Mouse (Mus musculus) neutrophil, adult 5-6 weeks (primary cell): ENCODE measurements at regions not wholly inside any gene's neighbourhood (a gene's known extent, or its start where the extent isn't known, plus 50 kb on each side); places are given as distances from the start of the nearest gene placed in this dataset.

ENCODE experiments used
- ATAC-seq: fragments of 151-379, 151-347 bp; 2 replicates; pipeline ENCODE4 v1.8.0; 2017; ENCODE audit warnings: mild to moderate bottlenecking, moderate TSS enrichment; ENCODE audit not compliant: insufficient number of reproducible peaks, poor library complexity, low FRiP score, severe bottlenecking; ENCODE audit errors: extremely low read depth

- no peak for ATAC-seq
These were observed 674.2 kb downstream of the Rfpl4b start for GRCm38 (mm10) chr10:38147421-38147820.

GRCm38 (mm10) chr10:38139196-38139595 lies 682.4 kb downstream of the Rfpl4b start:
- ATAC-seq, result no peak

DNA sequence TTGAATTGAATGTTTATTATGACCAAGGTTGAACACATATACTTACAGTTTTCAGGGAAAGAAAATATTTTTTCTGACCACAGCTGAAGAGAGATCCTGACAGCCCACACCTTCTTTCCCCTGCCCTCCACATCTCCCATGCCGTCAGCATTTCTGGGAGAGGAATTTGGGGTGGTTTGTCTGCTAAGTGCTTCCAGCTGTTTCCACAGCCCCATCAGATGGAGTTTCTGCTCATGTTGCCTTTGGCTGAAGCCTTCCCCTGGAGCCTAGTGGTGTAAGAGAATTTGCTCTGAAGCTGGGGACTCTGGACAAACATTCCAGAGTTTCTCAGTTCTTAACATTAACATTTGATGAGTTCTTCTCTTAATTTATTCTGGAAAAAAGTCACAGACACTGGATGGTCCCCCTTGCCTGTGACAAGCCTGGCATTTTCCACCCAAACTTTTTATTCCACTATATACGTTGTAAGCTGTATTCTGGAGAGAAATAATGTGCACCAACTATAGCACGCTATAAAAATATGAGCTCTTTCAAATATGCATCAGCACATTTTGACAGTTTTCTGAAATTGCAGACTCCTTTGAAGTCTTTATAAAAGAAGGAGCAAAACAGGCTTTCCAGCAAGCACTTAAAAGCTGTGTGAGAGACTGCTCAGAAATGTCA lies 699.5 kb downstream of the Rfpl4b start:
- ATAC-seq, result no peak

GRCm38 (mm10) chr10:38118601-38119000 lies 703.0 kb downstream of the Rfpl4b start:
- ATAC-seq, result no peak

GRCm38 (mm10) chr10:38116516-38116915 lies 705.1 kb downstream of the Rfpl4b start:
- ATAC-seq, result no peak

- no peak for ATAC-seq
These were observed 707.4 kb downstream of the Rfpl4b start for GRCm38 (mm10) chr10:38114194-38114593.

GRCm38 (mm10) chr10:38108591-38108990 lies 713.0 kb downstream of the Rfpl4b start:
- no peak for ATAC-seq

- ATAC-seq, result no peak
These were observed 718.0 kb downstream of the Rfpl4b start for GRCm38 (mm10) chr10:38103570-38103969.

- ATAC-seq, result no peak
These were observed 743.1 kb downstream of the Rfpl4b start for GRCm38 (mm10) chr10:38078521-38078920.

GRCm38 (mm10) chr10:38072394-38072793 lies 749.2 kb downstream of the Rfpl4b start:
- ATAC-seq, result no peak

DNA sequence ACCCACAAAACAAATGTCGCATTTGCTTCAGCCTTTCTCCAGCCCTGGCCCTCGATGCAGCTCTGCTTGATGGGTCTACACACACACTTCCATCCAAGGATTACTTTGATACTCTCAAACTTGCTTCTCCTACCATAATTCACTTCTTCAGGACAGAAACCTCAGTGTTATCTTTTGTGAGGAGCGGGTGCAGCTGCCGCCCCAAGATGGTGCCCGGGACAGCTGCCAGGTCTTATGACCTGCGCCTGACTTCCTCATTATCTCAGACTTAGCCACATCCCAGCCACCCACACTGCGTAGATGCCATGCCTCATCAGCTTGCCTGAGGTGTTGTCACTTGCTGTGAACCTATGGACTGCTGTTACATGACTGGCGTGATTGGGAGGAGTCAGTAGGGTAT lies 762.5 kb downstream of the Rfpl4b start:
- ATAC-seq, result no peak

GRCm38 (mm10) chr10:38010452-38010851 lies 811.1 kb downstream of the Rfpl4b start:
- ATAC-seq, result no peak

GRCm38 (mm10) chr10:37995691-37996445 lies 825.7 kb downstream of the Rfpl4b start:
- ATAC-seq, result no peak

DNA sequence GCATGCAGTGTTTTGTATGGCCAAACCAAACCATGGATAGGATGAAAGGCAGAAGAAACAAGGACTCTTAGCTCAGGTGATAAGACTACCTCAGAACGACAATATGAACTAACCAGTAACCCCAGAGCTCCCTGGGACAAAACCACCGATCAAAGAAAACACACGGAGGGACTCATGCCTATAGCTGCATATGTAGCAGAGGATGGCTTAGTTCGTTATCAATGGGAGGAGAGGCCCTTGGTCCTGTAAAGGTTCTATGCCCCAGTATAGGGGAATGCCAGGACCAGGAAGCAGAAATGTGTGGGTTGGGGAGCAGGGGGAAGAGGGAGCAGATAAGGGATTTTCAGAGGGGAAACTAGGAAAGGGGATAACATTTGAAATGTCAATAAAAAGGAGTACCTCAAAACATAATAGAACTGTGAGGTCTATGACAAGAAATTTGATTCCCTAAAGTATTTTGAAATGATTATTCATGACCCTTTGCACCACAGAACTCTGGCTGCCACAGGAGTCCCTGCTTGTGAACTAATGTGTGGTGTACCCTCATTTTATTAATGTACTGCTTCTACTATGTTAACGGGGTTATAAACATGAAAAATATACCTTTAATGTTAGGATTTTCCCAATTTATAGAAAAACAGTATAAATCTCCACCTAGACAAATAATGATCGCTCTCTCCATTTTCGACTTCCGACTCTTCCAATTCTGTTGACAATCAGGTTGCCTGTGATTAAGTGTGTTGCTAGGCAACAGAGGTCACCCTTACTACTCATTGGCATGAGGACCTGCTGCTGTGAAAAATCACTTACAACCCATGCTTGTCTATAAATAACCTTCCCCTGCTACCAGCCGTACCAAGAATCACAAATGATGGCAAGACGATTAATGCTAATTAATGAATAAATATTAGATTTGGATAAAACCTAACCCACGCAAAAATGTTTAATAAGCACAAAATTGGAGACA lies 833.0 kb downstream of the Rfpl4b start:
- ATAC-seq, result no peak

DNA sequence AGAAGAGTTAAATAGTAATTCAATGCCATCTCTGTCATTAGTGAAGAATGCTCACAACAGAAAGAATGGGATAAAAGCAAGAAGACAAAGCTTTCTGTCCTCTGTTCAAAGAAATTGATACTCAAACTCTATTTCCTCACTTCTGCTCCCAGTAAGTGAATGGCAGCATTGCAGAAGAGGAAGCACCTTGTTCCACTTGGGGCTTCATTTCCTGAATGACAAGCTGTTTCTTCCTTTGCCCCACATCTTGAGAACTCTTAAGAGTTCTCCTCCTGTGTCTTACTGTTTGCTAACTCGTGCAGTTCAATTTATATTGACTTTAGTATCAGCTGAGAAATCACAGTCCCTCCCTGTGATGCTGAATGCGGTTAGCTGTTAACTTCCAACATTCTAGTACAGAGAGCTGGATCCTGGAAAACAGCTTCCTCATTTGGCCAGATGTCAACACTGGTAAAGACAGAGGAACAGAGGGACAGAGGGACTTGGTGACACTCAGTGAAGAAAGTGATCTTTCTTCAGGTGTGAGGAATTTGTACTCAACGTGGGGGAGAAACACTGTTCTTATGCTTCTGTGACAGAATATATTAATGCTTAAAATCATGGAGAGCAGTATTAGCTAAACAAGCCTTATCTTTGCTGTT lies 840.3 kb upstream of the Marcks start:
- ATAC-seq, result no peak

- ATAC-seq, result no peak
These were observed 821.3 kb upstream of the Marcks start for GRCm38 (mm10) chr10:37960051-37960450.

DNA sequence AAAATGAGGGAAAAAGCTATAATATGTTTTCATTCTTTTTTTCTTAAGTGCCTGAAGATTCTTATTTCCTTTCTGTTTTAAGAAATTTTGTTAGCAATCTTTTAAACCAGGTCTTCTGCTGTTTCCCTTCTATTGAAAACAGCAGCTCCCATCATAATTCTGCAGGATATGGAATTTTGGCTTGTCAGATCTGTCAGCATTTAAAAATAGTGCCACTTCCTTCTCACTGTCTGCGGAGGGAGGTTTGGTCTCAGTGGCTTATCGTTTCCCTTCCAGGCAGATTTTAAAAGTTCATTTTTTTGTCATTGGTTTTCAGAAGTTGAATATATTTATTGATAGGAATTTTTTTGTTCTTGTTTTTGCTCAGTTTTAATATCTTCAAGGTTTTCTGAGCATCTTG lies 776.1 kb upstream of the Marcks start:
- ATAC-seq, result no peak

DNA sequence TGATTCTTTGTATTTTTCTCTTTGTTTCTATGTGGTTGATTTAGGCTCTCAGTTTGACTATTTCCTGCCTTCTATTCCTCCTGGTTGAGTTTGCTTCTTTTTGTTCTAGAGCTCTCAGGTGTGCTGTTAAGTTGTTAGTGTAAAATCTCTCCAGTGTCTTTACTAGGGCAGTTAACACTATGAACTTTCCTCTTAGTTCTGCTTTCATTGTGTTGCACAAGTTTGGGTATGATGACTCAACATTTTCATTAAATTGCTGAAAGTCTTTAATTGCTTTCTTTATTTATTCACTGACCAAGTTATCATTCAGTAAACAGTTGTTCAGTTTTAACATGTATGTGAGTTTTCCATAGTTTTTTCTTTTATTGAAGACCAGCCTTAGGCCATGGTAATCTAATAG lies 772.9 kb upstream of the Marcks start:
- no peak for ATAC-seq

DNA sequence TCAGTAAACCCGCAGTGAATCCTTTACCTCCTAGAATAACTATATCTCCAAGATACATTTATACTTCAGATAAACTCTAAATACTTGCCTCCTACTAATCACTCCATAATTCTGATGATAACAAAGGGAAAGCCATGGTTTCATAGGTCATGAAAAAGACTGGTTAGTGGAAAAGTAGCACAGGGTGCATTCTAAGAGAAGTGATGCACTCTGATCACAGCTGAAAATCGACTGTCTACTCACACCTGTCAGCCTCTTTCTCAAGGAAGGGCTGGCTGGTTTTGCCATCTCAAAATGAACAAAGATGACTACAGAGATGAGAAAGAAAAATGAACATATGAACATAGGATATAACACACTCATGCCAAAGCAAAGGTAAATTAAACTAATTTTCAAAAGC lies 769.6 kb upstream of the Marcks start:
- no peak for ATAC-seq
